ENCODE assay signal across 8 mouse cellular contexts in genomic region chrX:8096068-8096786, GRCm38 (mm10). TPM values are rescaled to one million over a fixed set of nuclear protein-coding genes. Genes with fewer than 3 reads are reported as not detected.
DNase-seq lines count a peak whose midpoint lies in the region; ATAC-seq lines count a peak whose summit lies in the region.
"Not testable (repeated sequence)": the region's sequence is repeated elsewhere in the genome, so short reads cannot be mapped to it uniquely, and the experiment has no call there.

No protein-coding gene starts in this region.

- H3K27ac ChIP-seq in embryonic facial prominence, embryonic 14.5 days (replicated peaks; ENCODE audit: low read depth, low read length); intestine, embryonic 15.5 days: not testable (repeated sequence)

- H3K4me2 ChIP-seq in embryonic facial prominence, embryonic 14.5 days (ENCODE audit: low read depth, low read length), result peak overlapping the region; percentile 51
- H3K4me2 ChIP-seq in intestine, embryonic 15.5 days (replicated peaks), result peak overlapping the region; percentile 31; the same call in 1 of the 2 replicates

- peak overlapping the region; percentile 31 for H3K4me3 ChIP-seq in embryonic facial prominence, embryonic 14.5 days (ENCODE audit: low read depth, low read length)
- H3K4me3 ChIP-seq in intestine, embryonic 15.5 days (replicated peaks), result peak overlapping the region; percentile 24; the same call in 1 of the 2 replicates

- not testable (repeated sequence) for H3K4me1 ChIP-seq in embryonic facial prominence, embryonic 14.5 days (ENCODE audit: control insufficient read depth, insufficient read depth, low read length); intestine, embryonic 15.5 days (replicated peaks)

- H3K9ac ChIP-seq in embryonic facial prominence, embryonic 14.5 days (ENCODE audit: low read depth, low read length), result peak overlapping the region; percentile 34; the same call in 1 of the 2 replicates
- not testable (repeated sequence) for H3K9ac ChIP-seq in intestine, embryonic 15.5 days

- WGBS in embryonic facial prominence, embryonic 14.5 days, result 35% methylated on average over 9 of the region's 48 CpGs
- WGBS in intestine, embryonic 15.5 days, result 31% methylated on average over 3 of the region's 48 CpGs

- not testable (repeated sequence) for H3K36me3 ChIP-seq in embryonic facial prominence, embryonic 14.5 days (ENCODE audit: control insufficient read depth, insufficient read depth, low read length); intestine, embryonic 15.5 days

- H3K9me3 ChIP-seq in embryonic facial prominence, embryonic 14.5 days (ENCODE audit: control insufficient read depth, low read length); intestine, embryonic 15.5 days: not testable (repeated sequence)

- H3K27me3 ChIP-seq in embryonic facial prominence, embryonic 14.5 days (replicated peaks; ENCODE audit: control insufficient read depth, insufficient read depth, low read length); intestine, embryonic 15.5 days (replicated peaks): not testable (repeated sequence)

- intact Hi-C loops in left cerebral cortex, postnatal 14 days (cut with DNase I), result not testable (repeated sequence)

- ATAC-seq in embryonic facial prominence, embryonic 14.5 days (ENCODE audit: low read depth), result peak; percentile 92
- ATAC-seq in intestine, embryonic 15.5 days, result peak; percentile 94

- peak; percentile 82 for DNase-seq in adrenal gland, postnatal 10 days
- DNase-seq in embryonic facial prominence, embryonic 14.5 days (ENCODE audit: low spot score), result not testable (repeated sequence)
- peak; percentile 87 to 88 for DNase-seq in heart, adult 18-20 months
- peak; percentile 71 to 88 for DNase-seq in left cerebral cortex, postnatal 14 days (ENCODE audit: low spot score in 2 of 2)
- DNase-seq in lung, postnatal 4 days, result peak; percentile 91 to 92
- DNase-seq in ovary, postnatal 36 days (ENCODE audit: low spot score), result peak; percentile 90
- DNase-seq in thymus, postnatal 4 days, result peak; percentile 81

RNA-seq across cellular contexts. Expression of gene Was, which starts 5.9 kb away (rescaled TPM):
- 1 to 10 TPM; 3.8 to 4.5 TPM for total RNA-seq in adrenal gland, postnatal 10 days (2021)
- 0.97 and 1.0 TPM in 2 replicates for polyA plus RNA-seq in embryonic facial prominence, embryonic 14.5 days (2014; fragmentation: Nextera tagmentation; extraction: Ambion mirVana)
- total RNA-seq in heart, adult 18-20 months (2021), result 1 to 10 TPM; 1.5 to 3.5 TPM
- 0.57 and 0.62 TPM in 2 replicates for polyA plus RNA-seq in intestine, embryonic 15.5 days (2015; fragmentation: Nextera tagmentation; extraction: Ambion mirVana)
- total RNA-seq in left cerebral cortex, postnatal 14 days (2021), result 1 to 10 TPM; 1.1 to 2.9 TPM

RNA-seq across cellular contexts. Expression of gene Suv39h1, which starts 21.7 kb away (rescaled TPM):
- total RNA-seq in adrenal gland, postnatal 10 days (2021), result 10 to 100 TPM; 14.6 to 18.7 TPM
- polyA plus RNA-seq in embryonic facial prominence, embryonic 14.5 days (2014; fragmentation: Nextera tagmentation; extraction: Ambion mirVana), result 42.5 and 47.6 TPM in 2 replicates
- total RNA-seq in heart, adult 18-20 months (2021), result 1 to 10 TPM; 4.0 to 4.5 TPM
- 47.5 and 53.3 TPM in 2 replicates for polyA plus RNA-seq in intestine, embryonic 15.5 days (2015; fragmentation: Nextera tagmentation; extraction: Ambion mirVana)
- 10 to 100 TPM; 27.2 to 30.8 TPM for total RNA-seq in left cerebral cortex, postnatal 14 days (2021)

RNA-seq across cellular contexts. Expression of gene Wdr13, which starts 36.5 kb away (rescaled TPM):
- 10 to 100 TPM; 40.7 to 54.9 TPM for total RNA-seq in adrenal gland, postnatal 10 days (2021)
- polyA plus RNA-seq in embryonic facial prominence, embryonic 14.5 days (2014; fragmentation: Nextera tagmentation; extraction: Ambion mirVana), result 19.3 and 21.8 TPM in 2 replicates
- 10 to 100 TPM; 34.0 to 39.1 TPM for total RNA-seq in heart, adult 18-20 months (2021)
- polyA plus RNA-seq in intestine, embryonic 15.5 days (2015; fragmentation: Nextera tagmentation; extraction: Ambion mirVana), result 21.4 and 21.7 TPM in 2 replicates
- total RNA-seq in left cerebral cortex, postnatal 14 days (2021), result 100 to 1,000 TPM; 216 to 236 TPM

RNA-seq across cellular contexts. Expression of gene Rbm3, which starts 49.5 kb away (rescaled TPM):
- total RNA-seq in adrenal gland, postnatal 10 days (2021), result 100 to 1,000 TPM; 312 to 347 TPM
- 420 and 489 TPM in 2 replicates for polyA plus RNA-seq in embryonic facial prominence, embryonic 14.5 days (2014; fragmentation: Nextera tagmentation; extraction: Ambion mirVana)
- total RNA-seq in heart, adult 18-20 months (2021), result 10 to 100 TPM; 49.9 to 88.3 TPM
- polyA plus RNA-seq in intestine, embryonic 15.5 days (2015; fragmentation: Nextera tagmentation; extraction: Ambion mirVana), result 426 and 506 TPM in 2 replicates
- total RNA-seq in left cerebral cortex, postnatal 14 days (2021), result 100 to 1,000 TPM; 198 to 216 TPM
